Mouse (Mus musculus) retina, adult 2 months (tissue): Measurements from ENCODE around the gene Hnrnpa1.
"Not testable (repeated sequence)": the region's sequence is repeated elsewhere in the genome, so short reads cannot be mapped to it uniquely, and the experiment has no call there.

ENCODE experiments used
- DNase-seq: peaks from one replicate; pipeline ENCODE4 v3.0.0-alpha.2; 2012; ENCODE audit warnings: low read depth, low spot score

The Hnrnpa1 gene

DNA sequence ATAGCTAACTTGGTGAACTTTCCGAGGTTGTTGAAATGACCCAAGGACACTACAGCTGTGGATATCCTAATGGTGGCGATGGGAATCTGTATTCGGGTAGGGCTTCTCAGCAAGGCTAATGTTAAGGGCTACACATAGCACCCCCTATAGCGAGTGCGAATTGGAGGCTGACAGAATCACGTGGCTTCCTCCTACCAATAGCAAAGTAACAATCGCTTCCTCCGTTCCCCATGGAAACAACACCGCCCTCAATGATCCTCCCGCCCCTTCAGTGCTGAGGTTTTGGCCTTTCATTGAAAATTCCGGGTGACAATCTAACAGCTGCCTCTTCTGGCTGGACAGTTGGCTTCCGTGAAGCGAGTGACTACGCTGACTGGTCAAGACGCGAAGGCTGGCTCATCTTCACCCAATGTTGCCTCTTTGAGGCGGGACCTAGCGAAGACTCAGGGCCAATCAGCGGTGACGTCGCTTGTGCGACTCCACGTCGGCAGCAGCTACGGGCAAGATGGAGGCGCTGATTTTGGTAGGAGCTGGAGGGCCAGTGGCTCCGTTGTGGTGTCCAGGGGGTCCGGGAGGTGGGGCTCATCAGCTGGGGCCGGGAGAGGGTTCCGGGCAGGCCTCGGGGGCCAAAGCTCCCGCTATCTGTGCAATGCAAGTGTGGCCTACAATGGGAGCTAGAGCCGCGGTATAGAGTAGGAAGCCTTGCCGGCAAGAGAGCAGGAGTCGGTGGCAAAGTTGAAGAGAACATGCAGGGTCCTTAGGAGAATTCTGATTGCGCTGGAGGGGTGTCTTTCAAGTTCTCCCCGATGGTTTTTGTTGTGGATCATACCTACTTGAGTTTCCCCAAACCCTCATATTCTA, 32.4 kb downstream of the Hnrnpa1 start, which contains the start of gene Copz1:
TSS of gene Copz1 (plus strand) at position 296 of the 861 bp plus-strand sequence.
- DNase-seq: peak; percentile 93

- not testable (repeated sequence) for DNase-seq
These were observed 35.7 kb downstream of the Hnrnpa1 start for GRCm38 (mm10) chr15:103275943-103276342.

DNA sequence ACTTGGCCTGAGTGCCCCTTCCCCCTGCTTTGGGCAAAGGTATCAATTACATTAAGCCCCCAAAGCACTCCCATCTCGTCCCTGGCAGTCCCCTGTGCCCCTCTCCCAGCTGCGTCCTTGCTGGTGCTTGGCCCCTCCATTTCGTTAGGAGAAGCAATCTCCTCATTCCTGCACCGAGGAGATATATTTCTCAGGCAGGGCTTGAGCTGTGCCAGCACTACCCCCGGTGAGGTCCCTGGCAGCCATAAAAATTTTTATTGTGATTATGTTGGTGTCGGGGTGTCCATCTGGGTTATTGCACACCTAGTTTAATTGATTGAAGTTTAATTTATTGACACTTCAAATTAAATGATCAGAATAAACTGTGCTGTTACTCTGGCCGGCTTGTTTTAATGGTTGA, 37.7 kb downstream of the Hnrnpa1 start:
- DNase-seq: no peak

- no peak for DNase-seq
These were observed 39.5 kb downstream of the Hnrnpa1 start for GRCm38 (mm10) chr15:103279750-103280149.

GRCm38 (mm10) chr15:103280817-103281464, 40.7 kb downstream of the Hnrnpa1 start:
- no peak for DNase-seq

DNA sequence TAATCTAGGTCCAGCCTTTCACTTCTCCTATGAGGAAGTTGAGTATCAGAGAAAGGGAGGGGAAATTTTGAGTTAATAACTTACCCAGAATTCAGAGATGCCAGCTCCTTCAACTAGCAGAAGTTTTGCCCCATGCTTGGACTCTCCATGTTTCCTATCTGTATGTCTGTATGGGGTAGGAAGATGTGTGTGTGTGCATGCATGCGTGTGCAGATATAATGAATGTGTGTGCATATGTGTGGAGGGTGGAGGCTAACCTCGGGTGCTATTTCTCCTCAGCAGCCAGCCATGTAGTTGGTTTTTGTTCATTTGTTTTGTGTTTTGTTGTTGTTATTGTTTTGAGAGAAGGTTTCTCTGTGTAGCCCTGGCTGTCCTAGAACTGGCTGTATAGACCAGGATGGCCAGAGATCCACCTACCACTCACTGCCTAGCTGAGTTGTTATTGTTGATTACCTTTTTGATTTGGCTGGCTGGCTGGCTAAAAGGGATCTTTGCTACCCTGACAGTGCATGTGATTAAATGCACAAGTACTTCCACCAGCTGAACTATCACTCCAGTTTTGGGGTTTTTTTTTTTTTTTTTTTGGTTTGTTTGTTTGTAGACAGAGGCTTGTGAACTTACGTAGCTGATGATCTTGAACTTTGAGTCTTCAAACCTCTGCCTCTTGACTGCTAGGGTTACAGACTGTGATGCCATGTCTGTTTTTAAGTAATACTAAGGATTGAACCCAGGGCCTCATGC, 41.4 kb downstream of the Hnrnpa1 start:
- no peak for DNase-seq

GRCm38 (mm10) chr15:103284066-103284465, 43.8 kb downstream of the Hnrnpa1 start:
- DNase-seq: no peak

GRCm38 (mm10) chr15:103284647-103285046, 44.4 kb downstream of the Hnrnpa1 start:
- DNase-seq: no peak

DNA sequence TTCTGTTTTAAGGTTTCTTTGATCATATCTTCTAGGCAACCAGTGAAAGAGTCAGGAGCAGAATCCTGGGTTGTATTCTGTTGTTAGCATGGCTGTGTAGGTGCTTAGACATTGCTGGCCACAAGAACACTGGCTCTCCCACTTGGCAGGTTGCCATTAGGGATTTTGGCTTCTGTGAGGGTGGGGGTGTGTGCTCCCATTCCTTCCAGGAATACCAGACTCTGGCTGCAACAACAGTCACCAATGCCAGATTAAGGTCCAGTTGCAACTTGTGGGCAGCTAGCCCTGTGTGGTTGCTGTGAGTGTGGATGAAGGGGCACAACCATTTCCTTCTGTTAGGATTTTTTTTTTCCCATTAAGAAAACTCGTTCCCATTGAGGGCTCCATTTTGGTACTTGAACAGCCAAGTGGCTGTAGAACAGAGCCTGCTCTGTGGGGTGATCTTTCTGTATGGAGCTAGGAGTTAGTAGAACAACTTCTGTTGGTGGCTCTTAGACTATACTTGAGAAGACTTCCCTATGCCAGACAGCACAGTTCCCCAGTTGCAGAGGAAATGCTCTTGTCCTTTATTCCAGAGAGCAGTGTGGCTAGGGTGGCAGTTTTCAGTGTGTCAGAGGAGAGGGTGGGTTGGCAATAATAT, 45.7 kb downstream of the Hnrnpa1 start:
- no peak for DNase-seq

- no peak for DNase-seq
These were observed 49.4 kb downstream of the Hnrnpa1 start for GRCm38 (mm10) chr15:103289600-103289999.

DNA sequence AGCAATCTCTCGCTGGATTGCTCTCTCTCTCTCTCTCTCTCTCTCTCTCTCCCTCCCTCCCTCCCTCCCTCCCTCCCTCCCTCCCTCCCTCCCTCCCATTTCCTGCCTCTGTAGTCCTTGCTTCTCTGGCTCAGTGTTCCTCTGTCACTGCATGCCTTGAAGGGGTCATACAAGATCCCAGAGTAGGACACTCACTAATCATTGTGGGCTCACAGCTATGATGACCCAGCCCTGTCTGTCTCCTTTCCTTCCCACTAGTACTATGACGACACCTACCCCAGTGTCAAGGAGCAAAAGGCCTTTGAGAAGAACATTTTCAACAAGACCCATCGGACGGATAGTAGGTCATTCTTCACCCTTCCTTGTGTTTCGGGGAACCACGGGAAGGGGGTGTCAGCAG, 50.2 kb downstream of the Hnrnpa1 start:
- no peak for DNase-seq

- no peak for DNase-seq
These were observed 50.6 kb downstream of the Hnrnpa1 start for GRCm38 (mm10) chr15:103290843-103291242.

- no peak for DNase-seq
These were observed 52.6 kb downstream of the Hnrnpa1 start for GRCm38 (mm10) chr15:103292673-103293345.

DNA sequence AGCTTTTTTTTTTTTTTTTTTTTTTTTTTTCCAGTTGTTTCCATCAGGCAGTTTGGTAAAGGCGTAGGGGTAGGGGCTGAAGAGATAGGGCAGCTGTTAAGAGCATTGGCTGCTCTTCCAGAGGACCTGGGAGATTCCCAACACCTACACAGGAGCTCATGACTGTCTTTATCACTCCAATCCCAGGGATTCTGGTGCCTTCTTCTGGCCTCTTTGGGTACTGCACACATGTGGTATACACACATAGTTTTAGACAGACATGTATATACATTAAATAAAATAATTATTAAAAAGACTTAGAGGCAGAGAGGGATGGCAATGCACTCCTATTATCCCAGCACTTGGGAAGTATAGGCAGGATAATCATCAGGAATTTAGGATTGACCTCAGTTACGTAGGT, 53.1 kb downstream of the Hnrnpa1 start:
- DNase-seq: no peak

GRCm38 (mm10) chr15:103294649-103295048, 54.4 kb downstream of the Hnrnpa1 start:
- DNase-seq: no peak

- DNase-seq: no peak
These were observed 55.6 kb downstream of the Hnrnpa1 start for GRCm38 (mm10) chr15:103295851-103296250.
